Mouse (Mus musculus): Measurements from ENCODE around the gene Dynlt1a. TPM values are rescaled to one million over a fixed set of nuclear protein-coding genes. Genes with fewer than 3 reads are reported as not detected.
"Not testable (repeated sequence)": the region's sequence is repeated elsewhere in the genome, so short reads cannot be mapped to it uniquely, and the experiment has no call there.

Dynlt1a gene
- polyA plus RNA-seq, 1 experiment from 2014 or later: 14.5 TPM

- not testable (repeated sequence) for H3K9ac ChIP-seq (ENCODE audit: low read depth, low read length); H3K27me3 ChIP-seq (ENCODE audit: control insufficient read depth, insufficient read depth, low read length); ATAC-seq (replicated peaks; ENCODE audit: insufficient number of reproducible peaks, low FRiP score, low TSS enrichment); H3K36me3 ChIP-seq (ENCODE audit: control insufficient read depth, insufficient read depth, low read length); H3K27ac ChIP-seq (ENCODE audit: low read depth, low read length); H3K4me1 ChIP-seq (ENCODE audit: control insufficient read depth, insufficient read depth, low read length); H3K9me3 ChIP-seq (replicated peaks; ENCODE audit: control insufficient read depth, low read length); H3K4me2 ChIP-seq; H3K4me3 ChIP-seq (ENCODE audit: low read depth, low read length)
- WGBS (ENCODE audit: insufficient replicate concordance): 0% methylated on average over 5 of the region's 60 CpGs
Observed at GRCm38 (mm10) chr17:6321081-6321777, 3.9 kb upstream of the Dynlt1a start.

- H3K9ac ChIP-seq (ENCODE audit: low read depth, low read length); H3K27me3 ChIP-seq (ENCODE audit: control insufficient read depth, insufficient read depth, low read length); H3K36me3 ChIP-seq (ENCODE audit: control insufficient read depth, insufficient read depth, low read length); H3K27ac ChIP-seq (ENCODE audit: low read depth, low read length); H3K9me3 ChIP-seq (replicated peaks; ENCODE audit: control insufficient read depth, low read length); H3K4me1 ChIP-seq (ENCODE audit: control insufficient read depth, insufficient read depth, low read length): not testable (repeated sequence)
- ATAC-seq (replicated peaks; ENCODE audit: insufficient number of reproducible peaks, low FRiP score, low TSS enrichment): 0 out of 2 replicates have a peak, but pooled peaks have one; percentile 53
- Histone ChIP-seq H3K4me3 (ENCODE audit: low read depth, low read length) (peak overlapping the region; percentile 43), H3K4me2 (peak overlapping the region; percentile 57)
- WGBS (ENCODE audit: insufficient replicate concordance): 4% methylated on average over 36 of the region's 38 CpGs
Observed at GRCm38 (mm10) chr17:6316379-6317126, 747 bp downstream of the Dynlt1a start.

GRCm38 (mm10) chr17:6315706-6316105, 1.6 kb downstream of the Dynlt1a start:
- H3K9me3 ChIP-seq (replicated peaks; ENCODE audit: control insufficient read depth, low read length); H3K27me3 ChIP-seq (ENCODE audit: control insufficient read depth, insufficient read depth, low read length); H3K4me2 ChIP-seq; H3K27ac ChIP-seq (ENCODE audit: low read depth, low read length); H3K36me3 ChIP-seq (ENCODE audit: control insufficient read depth, insufficient read depth, low read length); ATAC-seq (replicated peaks; ENCODE audit: insufficient number of reproducible peaks, low FRiP score, low TSS enrichment); H3K4me1 ChIP-seq (ENCODE audit: control insufficient read depth, insufficient read depth, low read length); H3K4me3 ChIP-seq (ENCODE audit: low read depth, low read length); H3K9ac ChIP-seq (ENCODE audit: low read depth, low read length): not testable (repeated sequence)
- 29% methylated on average over 2 of the region's 4 CpGs for WGBS (ENCODE audit: insufficient replicate concordance)

- not testable (repeated sequence) for ATAC-seq (replicated peaks; ENCODE audit: insufficient number of reproducible peaks, low FRiP score, low TSS enrichment); H3K4me1 ChIP-seq (ENCODE audit: control insufficient read depth, insufficient read depth, low read length); H3K4me2 ChIP-seq; H3K27ac ChIP-seq (ENCODE audit: low read depth, low read length); H3K9ac ChIP-seq (ENCODE audit: low read depth, low read length); H3K27me3 ChIP-seq (ENCODE audit: control insufficient read depth, insufficient read depth, low read length); H3K36me3 ChIP-seq (ENCODE audit: control insufficient read depth, insufficient read depth, low read length); H3K4me3 ChIP-seq (ENCODE audit: low read depth, low read length); H3K9me3 ChIP-seq (replicated peaks; ENCODE audit: control insufficient read depth, low read length)
- WGBS (ENCODE audit: insufficient replicate concordance): 76% methylated on average over 2 of the region's 3 CpGs
Observed at GRCm38 (mm10) chr17:6314493-6314892, 2.8 kb downstream of the Dynlt1a start.

GRCm38 (mm10) chr17:6312755-6313154, 4.5 kb downstream of the Dynlt1a start:
- H3K27ac ChIP-seq (ENCODE audit: low read depth, low read length); H3K4me2 ChIP-seq; H3K27me3 ChIP-seq (ENCODE audit: control insufficient read depth, insufficient read depth, low read length); H3K4me1 ChIP-seq (ENCODE audit: control insufficient read depth, insufficient read depth, low read length); H3K4me3 ChIP-seq (ENCODE audit: low read depth, low read length); H3K36me3 ChIP-seq (ENCODE audit: control insufficient read depth, insufficient read depth, low read length); ATAC-seq (replicated peaks; ENCODE audit: insufficient number of reproducible peaks, low FRiP score, low TSS enrichment); H3K9me3 ChIP-seq (replicated peaks; ENCODE audit: control insufficient read depth, low read length); H3K9ac ChIP-seq (ENCODE audit: low read depth, low read length): not testable (repeated sequence)
- WGBS (ENCODE audit: insufficient replicate concordance): 84% methylated on average over 3 of the region's 3 CpGs

GRCm38 (mm10) chr17:6311716-6312115, 5.6 kb downstream of the Dynlt1a start:
- H3K9me3 ChIP-seq (replicated peaks; ENCODE audit: control insufficient read depth, low read length); H3K4me3 ChIP-seq (ENCODE audit: low read depth, low read length); H3K36me3 ChIP-seq (ENCODE audit: control insufficient read depth, insufficient read depth, low read length); H3K4me1 ChIP-seq (ENCODE audit: control insufficient read depth, insufficient read depth, low read length); H3K27me3 ChIP-seq (ENCODE audit: control insufficient read depth, insufficient read depth, low read length); H3K27ac ChIP-seq (ENCODE audit: low read depth, low read length); ATAC-seq (replicated peaks; ENCODE audit: insufficient number of reproducible peaks, low FRiP score, low TSS enrichment); H3K4me2 ChIP-seq; H3K9ac ChIP-seq (ENCODE audit: low read depth, low read length): not testable (repeated sequence)
- 88% methylated on average over 7 of the region's 7 CpGs for WGBS (ENCODE audit: insufficient replicate concordance)

- 96% methylated on average over 9 of the region's 13 CpGs for WGBS (ENCODE audit: insufficient replicate concordance)
- H3K9me3 ChIP-seq (replicated peaks; ENCODE audit: control insufficient read depth, low read length); ATAC-seq (replicated peaks; ENCODE audit: insufficient number of reproducible peaks, low FRiP score, low TSS enrichment); H3K36me3 ChIP-seq (ENCODE audit: control insufficient read depth, insufficient read depth, low read length); H3K9ac ChIP-seq (ENCODE audit: low read depth, low read length); H3K4me3 ChIP-seq (ENCODE audit: low read depth, low read length); H3K4me2 ChIP-seq; H3K27ac ChIP-seq (ENCODE audit: low read depth, low read length); H3K27me3 ChIP-seq (ENCODE audit: control insufficient read depth, insufficient read depth, low read length); H3K4me1 ChIP-seq (ENCODE audit: control insufficient read depth, insufficient read depth, low read length): not testable (repeated sequence)
Observed at GRCm38 (mm10) chr17:6306503-6306902, 10.8 kb downstream of the Dynlt1a start.

- not testable (repeated sequence) for H3K4me3 ChIP-seq (ENCODE audit: low read depth, low read length); H3K9me3 ChIP-seq (replicated peaks; ENCODE audit: control insufficient read depth, low read length); H3K4me1 ChIP-seq (ENCODE audit: control insufficient read depth, insufficient read depth, low read length); H3K4me2 ChIP-seq; ATAC-seq (replicated peaks; ENCODE audit: insufficient number of reproducible peaks, low FRiP score, low TSS enrichment); H3K27ac ChIP-seq (ENCODE audit: low read depth, low read length); H3K9ac ChIP-seq (ENCODE audit: low read depth, low read length); H3K36me3 ChIP-seq (ENCODE audit: control insufficient read depth, insufficient read depth, low read length); H3K27me3 ChIP-seq (ENCODE audit: control insufficient read depth, insufficient read depth, low read length)
- 86% methylated on average over 10 of the region's 12 CpGs for WGBS (ENCODE audit: insufficient replicate concordance)
Observed at GRCm38 (mm10) chr17:6305656-6306270, 11.5 kb downstream of the Dynlt1a start.

All from heart, embryonic 11.5 days (tissue).